ENCODE assay signal across 9 mouse cellular contexts in genomic region chr7:45304869-45305268, GRCm38 (mm10). TPM values are rescaled to one million over a fixed set of nuclear protein-coding genes. Genes with fewer than 3 reads are reported as not detected.
DNase-seq lines count a peak whose midpoint lies in the region; ATAC-seq and TF ChIP-seq lines count a peak whose summit lies in the region.
"Had no signal": no experiment of that assay in that cellular context is flagged by ENCODE, and none has a peak within 500 bp of the region (broad histone marks: within the 10 kb centered on the region; RNA-seq: fewer than 3 reads in every experiment).

No protein-coding gene starts in this region.

- H3K4me2 ChIP-seq in forebrain, postnatal 0 days (ENCODE audit: low read depth), result peak overlapping the region; percentile 38
- peak overlapping the region; percentile 41 for H3K4me2 ChIP-seq in midbrain, embryonic 11.5 days

- peaks cover 33% of the 10 kb centered on the region for H3K36me3 ChIP-seq in heart, embryonic 10.5 days
- 0 out of 2 replicates have a peak, but pooled peaks cover 8% of the 10 kb centered on the region for H3K36me3 ChIP-seq in forebrain, postnatal 0 days (ENCODE audit: insufficient read depth)
- H3K36me3 ChIP-seq in midbrain, embryonic 11.5 days (ENCODE audit: control insufficient read depth, insufficient read depth, low read length), result no peaks in the 10 kb centered on the region

- peaks cover 15% of the 10 kb centered on the region for H3K4me1 ChIP-seq in heart, embryonic 10.5 days
- peaks cover 7% of the 10 kb centered on the region for H3K4me1 ChIP-seq in forebrain, postnatal 0 days (ENCODE audit: insufficient read depth)
- peaks cover 12% of the 10 kb centered on the region for H3K4me1 ChIP-seq in midbrain, embryonic 11.5 days (ENCODE audit: control insufficient read depth, insufficient read depth, low read length)

- H3K9ac ChIP-seq in forebrain, postnatal 0 days, result 0 out of 2 replicates have a peak overlapping the region, but pooled peaks have one; percentile 18
- H3K9ac ChIP-seq in midbrain, embryonic 11.5 days (ENCODE audit: low read length), result peak overlapping the region; percentile 47

- WGBS in heart, embryonic 10.5 days, result 21% methylated on average over 12 of the region's 13 CpGs
- 25% methylated on average over 12 of the region's 13 CpGs for WGBS in forebrain, postnatal 0 days
- 19% methylated on average over 12 of the region's 13 CpGs for WGBS in midbrain, embryonic 11.5 days

- intact Hi-C loops in heart, postnatal 36 days (cut with DNase I), result no loop called here
- intact Hi-C loops in gastrocnemius, postnatal 36 days (cut with DNase I), result loop anchor here (5.0 kb wide), 3 partner anchors 82 to 132 kb away; partner anchors contain the start of genes Ruvbl2 and Snrnp70
- intact Hi-C loops in gastrocnemius, adult 2 months (cut with DNase I), result loop anchor here (5.0 kb wide), 1 partner anchor 87 kb away; no protein-coding TSS in a partner anchor

- no peak for TF ChIP-seq CTCF in forebrain, postnatal 0 days (IDR thresholded peaks at IDR 0.05; ENCODE audit: low read depth)
- no peak for TF ChIP-seq CTCF in gastrocnemius, adult 2 months (IDR thresholded peaks at IDR 0.05)

- H3K27ac ChIP-seq in heart, embryonic 10.5 days, result no peak overlapping the region
- no peak overlapping the region for H3K27ac ChIP-seq in forebrain, postnatal 0 days (ENCODE audit: low read depth, low read length)
- no peak overlapping the region for H3K27ac ChIP-seq in midbrain, embryonic 11.5 days (ENCODE audit: low read depth, low read length)
- no peak overlapping the region for H3K27ac ChIP-seq in gastrocnemius, adult 2 months

- no peak for DNase-seq in heart, embryonic 10.5 days (ENCODE audit: low spot score)
- no peak for DNase-seq in heart, postnatal 36 days
- DNase-seq in ES-CJ7 (ENCODE audit: low read depth, low spot score), result peak; percentile 73
- peak; percentile 35 for DNase-seq in forebrain, postnatal 0 days
- no peak for DNase-seq in midbrain, embryonic 11.5 days (ENCODE audit: low spot score, missing footprints)
- no peak for DNase-seq in gastrocnemius, postnatal 36 days
- DNase-seq in gastrocnemius, adult 2 months, result no peak
- no peak for DNase-seq in urinary bladder, postnatal 25 days (ENCODE audit: low spot score)

- peak overlapping the region; percentile 33 for H3K4me3 ChIP-seq in heart, embryonic 10.5 days
- H3K4me3 ChIP-seq in forebrain, postnatal 0 days (ENCODE audit: low read depth, low read length), result peak overlapping the region; percentile 24
- peak overlapping the region; percentile 26 for H3K4me3 ChIP-seq in midbrain, embryonic 11.5 days (ENCODE audit: low read depth, low read length)
- H3K4me3 ChIP-seq in gastrocnemius, adult 2 months, result no peak overlapping the region

- ATAC-seq in forebrain, postnatal 0 days, result 0 out of 2 replicates have a peak, but pooled peaks have one; percentile 14
- ATAC-seq in midbrain, embryonic 11.5 days (ENCODE audit: low FRiP score), result peak; percentile 5; the same call in 1 of the 2 replicates

- H3K9me3 ChIP-seq in heart, embryonic 10.5 days, result no peaks in the 10 kb centered on the region
- no peaks in the 10 kb centered on the region for H3K9me3 ChIP-seq in forebrain, postnatal 0 days (ENCODE audit: low read length)
- H3K9me3 ChIP-seq in midbrain, embryonic 11.5 days (ENCODE audit: control insufficient read depth, low read length), result no peaks in the 10 kb centered on the region

- peaks cover 17% of the 10 kb centered on the region for H3K27me3 ChIP-seq in heart, embryonic 10.5 days (ENCODE audit: insufficient read depth, poor library complexity, severe bottlenecking)
- no peaks in the 10 kb centered on the region for H3K27me3 ChIP-seq in forebrain, postnatal 0 days (ENCODE audit: insufficient read depth, low read length)
- no peaks in the 10 kb centered on the region for H3K27me3 ChIP-seq in midbrain, embryonic 11.5 days (ENCODE audit: control insufficient read depth, insufficient read depth, low read length)

RNA-seq across cellular contexts. Expression of gene Slc6a21, which starts 27.6 kb away (rescaled TPM):
- not detected in 2 replicates for polyA plus RNA-seq in heart, embryonic 10.5 days (2016; fragmentation: Nextera tagmentation; extraction: Ambion mirVana)
- total RNA-seq in heart, postnatal 36 days (2021), result not detected
- total RNA-seq in forebrain, postnatal 0 days (2014; rRNA removed), result not detected in 2 replicates
- polyA plus RNA-seq in forebrain, postnatal 0 days (2015; fragmentation: Nextera tagmentation; extraction: Ambion mirVana), result not detected in 2 replicates
- polyA plus RNA-seq in midbrain, embryonic 11.5 days (2014; fragmentation: Nextera tagmentation; extraction: Ambion mirVana), result not detected in 2 replicates
- not detected for total RNA-seq in gastrocnemius, postnatal 36 days (2021)
- not detected for total RNA-seq in gastrocnemius, adult 2 months (2021)
- polyA plus RNA-seq: heart, embryonic 14.5 days had no signal

RNA-seq across cellular contexts. Expression of gene Trpm4, which starts 28.7 kb away (rescaled TPM):
- 13.5 and 15.2 TPM in 2 replicates for polyA plus RNA-seq in heart, embryonic 10.5 days (2016; fragmentation: Nextera tagmentation; extraction: Ambion mirVana)
- 10 to 100 TPM; 24.6 to 27.4 TPM for total RNA-seq in heart, postnatal 36 days (2021)
- total RNA-seq in forebrain, postnatal 0 days (2014; rRNA removed), result 17.1 and 17.5 TPM in 2 replicates
- 8.9 and 9.4 TPM in 2 replicates for polyA plus RNA-seq in forebrain, postnatal 0 days (2015; fragmentation: Nextera tagmentation; extraction: Ambion mirVana)
- polyA plus RNA-seq in midbrain, embryonic 11.5 days (2014; fragmentation: Nextera tagmentation; extraction: Ambion mirVana), result 4.4 and 6.1 TPM in 2 replicates
- total RNA-seq in gastrocnemius, postnatal 36 days (2021), result 10 to 100 TPM; 20.1 to 20.7 TPM
- total RNA-seq in gastrocnemius, adult 2 months (2021), result 10 to 100 TPM; 33.9 to 34.7 TPM

RNA-seq across cellular contexts. Expression of gene Hrc, which starts 30.2 kb away (rescaled TPM):
- polyA plus RNA-seq in heart, embryonic 10.5 days (2016; fragmentation: Nextera tagmentation; extraction: Ambion mirVana), result 17.9 and 31.4 TPM in 2 replicates
- total RNA-seq in heart, postnatal 36 days (2021), result 100 to 1,000 TPM; 842 to 873 TPM
- 0.46 and 0.52 TPM in 2 replicates for total RNA-seq in forebrain, postnatal 0 days (2014; rRNA removed)
- polyA plus RNA-seq in forebrain, postnatal 0 days (2015; fragmentation: Nextera tagmentation; extraction: Ambion mirVana), result not detected in 2 replicates
- 0.11 and 0.19 TPM in 2 replicates for polyA plus RNA-seq in midbrain, embryonic 11.5 days (2014; fragmentation: Nextera tagmentation; extraction: Ambion mirVana)
- 100 to 1,000 TPM; 818 to 890 TPM for total RNA-seq in gastrocnemius, postnatal 36 days (2021)
- 1,000 to 10,000 TPM in 1 of 2 experiments, 100 to 1,000 TPM in 1; 818 to 1,018 TPM for total RNA-seq in gastrocnemius, adult 2 months (2021)

Comparison
In these comparisons a context has a peak if more than half of its experiments do, and no peak if none do; other contexts are left out.
1. DNase-seq: peak in ES-CJ7 (single experiment) and forebrain, postnatal 0 days (single experiment); none in heart, embryonic 10.5 days (single experiment), heart, postnatal 36 days (0 of 2), midbrain, embryonic 11.5 days (single experiment), gastrocnemius, postnatal 36 days (0 of 2), gastrocnemius, adult 2 months (single experiment) and urinary bladder, postnatal 25 days (single experiment).
2. RNA of gene Hrc, which starts 30.2 kb away (total RNA-seq): 818 to 1,018 TPM in gastrocnemius, adult 2 months, 818 to 890 TPM in gastrocnemius, postnatal 36 days and 842 to 873 TPM in heart, postnatal 36 days; 0.46 to 0.52 TPM in forebrain, postnatal 0 days; every median in the first group is over 100 times any median in the second.